Mouse (Mus musculus) adipose tissue, adult 10 weeks (tissue): Measurements from ENCODE around the gene Gm20903. TPM values are rescaled to one million over a fixed set of nuclear protein-coding genes. Genes with fewer than 3 reads are reported as not detected.

ENCODE experiments used
- polyA plus RNA-seq: library from polyadenylated mRNA; stranded (reverse); fragments of 350-450 nt; fragmentation: Illumina TruSeq; extraction: RNeasy Lipid Tissue Mini Kit (QIAGEN cat#74804); gene quantifications from one replicate; pipeline ENCODE4 v1.2.3, GENCODE M21; 2014; ENCODE audit warnings: low read depth, low replicate concordance

Gene Gm20903
- not detected for polyA plus RNA-seq

GRCm38 (mm10) chrY:73669015-73669414 lies at the start of gene Gm20903:
Gene Gm20903, plus strand, starts transcription at chrY:73669315.

